Mouse (Mus musculus) lung, postnatal 36 days (tissue): ENCODE measurements around the gene Rbp4.
A peak's percentile ranks its signal among the peaks of the same experiment; 100 is the strongest.

ENCODE experiments used
- DNase-seq: peaks from one replicate; pipeline ENCODE4 v3.0.0; 2022; ENCODE audit warnings: mixed read lengths

Rbp4 gene

GRCm38 (mm10) chr19:38089358-38089757, 35.7 kb downstream of the Rbp4 start:
- no peak for DNase-seq

- DNase-seq = peak; percentile 58
Measured at GRCm38 (mm10) chr19:38086948-38087551, 38.0 kb downstream of the Rbp4 start.

GRCm38 (mm10) chr19:38085841-38086240, 39.2 kb downstream of the Rbp4 start:
- DNase-seq = no peak

GRCm38 (mm10) chr19:38082931-38083525, 42.1 kb downstream of the Rbp4 start:
- DNase-seq = no peak

GRCm38 (mm10) chr19:38081361-38081760, 43.7 kb downstream of the Rbp4 start:
- no peak for DNase-seq

GRCm38 (mm10) chr19:38077851-38078540, 47.1 kb downstream of the Rbp4 start:
- DNase-seq = no peak

GRCm38 (mm10) chr19:38076251-38076650, 48.8 kb downstream of the Rbp4 start:
- no peak for DNase-seq

GRCm38 (mm10) chr19:38075051-38075450, 50.0 kb downstream of the Rbp4 start:
- no peak for DNase-seq

GRCm38 (mm10) chr19:38073226-38073625, 51.9 kb downstream of the Rbp4 start:
- no peak for DNase-seq
